Mouse (Mus musculus) neural tube, embryonic 12.5 days (tissue): ENCODE measurements around the gene Defa34. TPM values are rescaled to one million over a fixed set of nuclear protein-coding genes. Genes with fewer than 3 reads are reported as not detected.
"Not testable (repeated sequence)": the region's sequence is repeated elsewhere in the genome, so short reads cannot be mapped to it uniquely, and the experiment has no call there.

Experiments used
- ATAC-seq: fragments of 200-750 bp; cut with Nextera tagmentation; 2 replicates; pipeline ENCODE4 v1.8.0; 2017; ENCODE audit warnings: low read depth, mild to moderate bottlenecking, moderate TSS enrichment, moderate library complexity; ENCODE audit not compliant: low FRiP score
- H3K27ac ChIP-seq: fragments of 300-500 bp; sonication (generic); 2 replicates; pipeline ENCODE4 v1.5.1; 2016
- H3K27me3 ChIP-seq: fragments of 300-500 bp; sonication (generic); replicated peaks from 2 replicates; pipeline ENCODE4 v1.6.1; 2016; ENCODE audit warnings: mild to moderate bottlenecking
- H3K36me3 ChIP-seq: fragments of 300-500 bp; sonication (generic); 2 replicates; pipeline ENCODE4 v1.6.1; 2016; ENCODE audit warnings: mild to moderate bottlenecking
- H3K4me1 ChIP-seq: fragments of 300-500 bp; sonication (generic); 2 replicates; pipeline ENCODE4 v1.6.1; 2016
- H3K4me2 ChIP-seq: fragments of 300-500 bp; sonication (generic); replicated peaks from 2 replicates; pipeline ENCODE4 v1.6.1; 2016; ENCODE audit warnings: mild to moderate bottlenecking
- H3K4me3 ChIP-seq: fragments of 300-500 bp; sonication (generic); 2 replicates; pipeline ENCODE4 v1.5.1; 2016
- H3K9ac ChIP-seq: fragments of 300-500 bp; sonication (generic); 2 replicates; pipeline ENCODE4 v1.6.1; 2016; ENCODE audit warnings: mild to moderate bottlenecking
- H3K9me3 ChIP-seq: fragments of 300-500 bp; sonication (generic); 2 replicates; pipeline ENCODE4 v1.6.1; 2016; ENCODE audit warnings: mild to moderate bottlenecking
- WGBS: fragments of 180-500 bp; shearing (Covaris S2); methylation state at CpG from one replicate; pipeline ENCODE4 v1.1.7; 2016; 5-methylcytosine and 5-hydroxymethylcytosine counted together
- polyA plus RNA-seq: library from polyadenylated mRNA; unstranded; fragments of >200 nt; fragmentation: Nextera tagmentation; extraction: Ambion mirVana; gene quantifications from 2 replicates; pipeline ENCODE4 v1.2.1, GENCODE M21; 2016

The Defa34 gene
- not detected in 2 replicates for polyA plus RNA-seq

GRCm38 (mm10) chr8:21665497-21665896 lies at the start of gene Defa34:
Gene Defa34 (plus strand): TSS chr8:21665797.
- H3K9ac ChIP-seq, ATAC-seq, H3K4me3 ChIP-seq, H3K27ac ChIP-seq, H3K27me3 ChIP-seq, H3K9me3 ChIP-seq, H3K36me3 ChIP-seq, H3K4me2 ChIP-seq, H3K4me1 ChIP-seq: not testable (repeated sequence)
- 91% methylated on average over 1 of the region's 1 CpGs for WGBS

GRCm38 (mm10) chr8:21617883-21618282 lies 47.7 kb upstream of the Defa34 start, which contains the start of gene Defa26:
Gene Defa26 (plus strand): TSS chr8:21618183.
- not testable (repeated sequence) for H3K36me3 ChIP-seq, H3K4me1 ChIP-seq, H3K4me3 ChIP-seq, H3K9me3 ChIP-seq, ATAC-seq, H3K4me2 ChIP-seq, H3K27me3 ChIP-seq, H3K9ac ChIP-seq, H3K27ac ChIP-seq
- 91% methylated on average over 1 of the region's 1 CpGs for WGBS

GRCm38 (mm10) chr8:21655480-21655879 lies 10.1 kb upstream of the Defa34 start, which contains the start of gene Defa17:
Gene Defa17 (plus strand): TSS chr8:21655780.
- H3K36me3 ChIP-seq, H3K27me3 ChIP-seq, H3K4me2 ChIP-seq, ATAC-seq, H3K4me1 ChIP-seq, H3K27ac ChIP-seq, H3K9ac ChIP-seq, H3K9me3 ChIP-seq, H3K4me3 ChIP-seq: not testable (repeated sequence)
- no CpG with 5 or more reads among the region's 2 CpGs for WGBS

- ATAC-seq, H3K36me3 ChIP-seq, H3K4me1 ChIP-seq, H3K9ac ChIP-seq, H3K4me3 ChIP-seq, H3K27me3 ChIP-seq, H3K4me2 ChIP-seq, H3K9me3 ChIP-seq, H3K27ac ChIP-seq: not testable (repeated sequence)
- WGBS = 69% methylated on average over 2 of the region's 2 CpGs
These were observed 37.9 kb downstream of the Defa34 start, which contains the start of gene AY761184 for GRCm38 (mm10) chr8:21703545-21703944. Gene AY761184 (minus strand): TSS chr8:21703645.

Other genes starting within 250 kb of the Defa34 start
- gene Defa36, start 238.4 kb upstream of the Defa34 start, polyA plus RNA-seq = not detected in 2 replicates
- not detected in 2 replicates for gene Gm7849, start 209.2 kb upstream of the Defa34 start, polyA plus RNA-seq
- gene Defa20, start 156.5 kb upstream of the Defa34 start, polyA plus RNA-seq = not detected in 2 replicates
- gene Defa32, start 136.8 kb upstream of the Defa34 start, polyA plus RNA-seq = not detected in 2 replicates
- not detected in 2 replicates for gene Defa37, start 100.4 kb upstream of the Defa34 start, polyA plus RNA-seq
- gene Defa28, start 82.8 kb upstream of the Defa34 start, polyA plus RNA-seq = not detected in 2 replicates
- gene Gm7861, start 71.3 kb upstream of the Defa34 start, polyA plus RNA-seq = not detected in 2 replicates
- not detected in 2 replicates for gene Defa26, start 47.6 kb upstream of the Defa34 start, polyA plus RNA-seq
- not detected in 2 replicates for gene Defa17, start 10.0 kb upstream of the Defa34 start, polyA plus RNA-seq
- gene AY761184, start 37.8 kb downstream of the Defa34 start, polyA plus RNA-seq = not detected in 2 replicates
- not detected in 2 replicates for gene Defa24, start 68.7 kb downstream of the Defa34 start, polyA plus RNA-seq
- gene Defb50, start 157.7 kb downstream of the Defa34 start, polyA plus RNA-seq = not detected in 2 replicates
- gene Defb2, start 174.1 kb downstream of the Defa34 start, polyA plus RNA-seq = not detected in 2 replicates
- not detected in 2 replicates for gene Defb10, start 193.1 kb downstream of the Defa34 start, polyA plus RNA-seq
- not detected in 2 replicates for gene Defb9, start 219.6 kb downstream of the Defa34 start, polyA plus RNA-seq
- gene Defb11, start 240.6 kb downstream of the Defa34 start, polyA plus RNA-seq = not detected in 2 replicates